Mouse (Mus musculus) cortical plate, adult 2 months (tissue): ENCODE data around the gene Slc13a4.

Experiments used
- CTCF ChIP-seq: fragments of 200-500 bp; IDR thresholded peaks from 2 replicates; pipeline ENCODE4 v1.5.1; 2011; ENCODE audit warnings: mild to moderate bottlenecking, control low read depth, low read length; ENCODE audit not compliant: insufficient read depth; ENCODE audit errors: extremely low read depth
- POLR2A ChIP-seq: fragments of 200-500 bp; IDR thresholded peaks from 2 replicates; pipeline ENCODE4 v1.6.1; 2011; ENCODE audit warnings: mild to moderate bottlenecking, low read length, control low read depth; ENCODE audit not compliant: insufficient read depth; ENCODE audit errors: extremely low read depth

DNA sequence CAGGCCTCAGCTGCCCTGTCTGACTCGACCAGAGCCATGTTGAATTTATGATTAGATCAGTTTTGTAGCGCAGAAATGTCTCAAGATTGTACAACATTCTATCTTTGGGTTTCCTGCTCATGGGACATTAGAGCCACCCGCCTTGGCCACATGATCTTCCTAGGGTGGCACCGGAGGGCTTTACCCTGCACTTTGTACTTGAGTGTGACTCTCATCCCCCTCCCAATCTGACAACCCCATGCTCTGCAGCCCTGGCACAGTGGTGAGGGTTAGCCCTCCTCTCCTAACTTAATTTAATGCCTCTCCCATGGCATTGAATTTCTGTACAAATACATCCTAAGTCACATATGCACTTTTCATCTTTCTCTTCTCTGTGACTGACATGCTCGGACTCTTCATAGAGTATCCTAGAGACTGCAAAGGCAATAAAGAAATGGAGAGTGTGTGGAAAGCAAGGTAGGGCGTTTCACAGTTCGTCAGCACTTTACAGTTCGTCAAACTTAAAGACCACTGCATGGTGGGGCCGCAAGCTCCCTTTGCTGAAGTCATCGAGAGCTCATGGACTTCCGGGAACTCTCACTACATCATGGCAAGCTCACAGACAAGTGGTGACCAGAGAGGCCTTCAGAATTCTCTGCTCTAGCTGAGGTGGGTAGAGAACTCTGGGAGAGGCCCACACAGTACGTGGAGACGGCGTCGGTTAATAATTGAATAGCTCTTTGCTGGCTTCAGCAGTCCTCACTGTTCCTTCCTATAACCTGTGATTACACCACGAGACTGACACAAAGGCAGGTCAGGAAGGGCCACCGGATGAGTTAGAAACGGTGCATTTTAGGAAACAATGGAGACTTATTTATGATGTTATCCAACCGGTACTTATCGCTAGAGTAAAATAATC is 35.8 kb downstream of the Slc13a4 start:
- no peak for TF ChIP-seq CTCF
- no peak for TF ChIP-seq POLR2A
